Mouse (Mus musculus) lung, postnatal 0 days (tissue): ENCODE measurements at regions not wholly inside any gene's neighbourhood (a gene's known extent, or its start where the extent isn't known, plus 50 kb on each side); places are given as distances from the start of the nearest gene placed in this dataset.

ENCODE experiments used
- CTCF ChIP-seq: IDR thresholded peaks from 2 replicates; pipeline ENCODE4 v1.5.1; 2016; ENCODE audit warnings: antibody characterized with exemption, mild to moderate bottlenecking
- EP300 ChIP-seq: IDR thresholded peaks from 2 replicates; pipeline ENCODE4 v1.6.1; 2016; ENCODE audit warnings: antibody characterized with exemption, mild to moderate bottlenecking, control low read depth

- TF ChIP-seq CTCF = no peak
- TF ChIP-seq EP300 = peak; percentile 54
These were observed 273.6 kb downstream of the Mreg start for GRCm38 (mm10) chr1:71938323-71939007.
